Mouse (Mus musculus): ENCODE results near the gene Gm9639.
A peak's percentile ranks its signal among the peaks of the same experiment; 100 is the strongest.
"Not testable (repeated sequence)": the region's sequence is repeated elsewhere in the genome, so short reads cannot be mapped to it uniquely, and the experiment has no call there.

Gm9639 gene

GRCm38 (mm10) chr10:77794976-77795375 is at the start of gene Gm9639:
Gene Gm9639, minus strand, starts transcription at chr10:77795076.
- no peak for DNase-seq (ENCODE audit: low spot score in 2 of 2)

GRCm38 (mm10) chr10:77839006-77839405 is 44.1 kb upstream of the Gm9639 start:
- no peak for DNase-seq (ENCODE audit: low spot score in 2 of 2)

DNA sequence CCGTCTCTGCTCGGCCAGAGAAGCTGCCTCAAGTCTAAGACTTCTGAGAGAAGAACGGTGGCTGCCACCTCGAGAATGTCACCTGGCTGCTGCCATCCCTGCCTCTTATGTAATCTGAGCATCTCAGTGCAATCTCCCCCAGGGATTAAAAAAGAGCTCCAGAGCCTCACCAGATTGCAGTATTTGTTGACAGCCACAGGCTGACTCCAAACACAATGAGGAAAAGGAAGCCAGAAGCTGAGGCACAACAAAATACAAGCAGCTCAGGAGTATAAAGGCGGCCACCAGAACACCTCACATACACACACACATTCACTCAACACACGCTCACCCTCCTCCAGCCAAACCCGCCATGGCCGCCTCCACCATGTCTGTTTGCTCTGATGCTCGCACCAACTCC is 40.8 kb upstream of the Gm9639 start, which contains the start of gene Krtap10-10:
Gene Krtap10-10, plus strand, starts transcription at position 301 of the 400 bp plus-strand sequence.
- no peak for DNase-seq (ENCODE audit: low spot score in 2 of 2)

- no peak for DNase-seq (ENCODE audit: low spot score in 2 of 2)
Measured at GRCm38 (mm10) chr10:77826951-77827350, 32.1 kb upstream of the Gm9639 start, which contains the start of gene Krtap10-4. Gene Krtap10-4, minus strand, starts transcription at chr10:77827095.

DNA sequence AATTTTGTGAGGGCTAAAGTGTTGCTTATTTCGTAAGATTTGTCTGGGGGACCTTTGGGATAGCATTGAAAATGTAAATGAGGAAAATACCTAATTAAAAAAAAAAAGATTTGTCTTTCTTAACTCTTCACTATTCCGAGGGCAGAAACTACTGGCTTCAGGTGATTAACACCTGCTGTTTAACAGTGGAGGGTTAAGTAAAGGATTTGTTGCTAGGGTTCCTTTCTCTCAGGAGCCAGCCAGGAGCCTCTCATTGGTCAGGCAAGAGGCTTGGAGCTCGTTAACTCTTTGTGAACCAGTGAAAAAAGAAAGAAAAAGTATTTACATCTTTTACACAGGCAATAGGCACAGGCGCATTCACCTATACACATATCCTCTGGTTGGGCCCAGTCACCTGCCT is 24.3 kb upstream of the Gm9639 start:
- DNase-seq (ENCODE audit: low spot score in 2 of 2) = no peak

DNA sequence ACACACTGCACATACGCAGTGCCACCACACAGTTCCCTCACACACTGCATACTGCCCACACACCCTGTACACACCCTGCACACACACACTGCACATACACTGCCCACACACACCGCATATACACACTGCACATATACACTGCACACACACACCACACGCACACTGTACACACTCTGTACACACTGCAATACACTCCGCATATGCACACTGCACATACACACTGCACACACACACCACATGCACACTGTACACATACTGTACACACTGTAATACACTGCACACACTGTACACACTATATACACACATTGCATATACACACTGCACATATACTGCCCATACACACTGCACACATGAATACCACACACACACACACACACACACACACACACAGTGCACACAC is 23.6 kb upstream of the Gm9639 start:
- no peak for DNase-seq (ENCODE audit: low spot score in 2 of 2)

GRCm38 (mm10) chr10:77815514-77815913 is 20.6 kb upstream of the Gm9639 start:
- DNase-seq (ENCODE audit: low spot score in 2 of 2) = peak; percentile 14 to 50

- DNase-seq (ENCODE audit: low spot score in 2 of 2) = no peak
Measured at GRCm38 (mm10) chr10:77814382-77814781, 19.5 kb upstream of the Gm9639 start, which contains the start of gene Gm2696. Gene Gm2696, plus strand, starts transcription at chr10:77814682.

DNA sequence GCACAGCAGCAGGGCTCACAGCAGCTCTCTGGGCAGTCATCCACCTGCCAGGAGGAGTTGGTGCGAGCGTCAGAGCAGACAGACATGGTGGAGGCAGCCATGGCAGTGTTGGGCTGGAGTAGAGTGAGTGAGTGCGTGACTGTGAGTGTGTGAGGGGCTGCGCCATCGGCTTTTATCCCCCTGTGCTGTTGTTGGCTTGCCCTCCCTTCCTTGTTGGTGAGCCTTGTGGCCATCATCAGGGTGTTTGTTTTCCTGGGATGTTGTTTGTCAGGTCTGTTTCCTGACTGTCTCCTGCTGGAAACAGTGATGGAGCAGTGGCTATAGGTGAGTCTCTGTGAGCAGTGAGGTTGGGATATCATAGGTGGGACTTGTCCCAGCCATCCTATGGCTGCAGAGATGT is 16.9 kb upstream of the Gm9639 start, which contains the start of gene Gm9507:
Gene Gm9507, minus strand, starts transcription at position 101 of the 400 bp plus-strand sequence.
- no peak for DNase-seq (ENCODE audit: low spot score in 2 of 2)

DNA sequence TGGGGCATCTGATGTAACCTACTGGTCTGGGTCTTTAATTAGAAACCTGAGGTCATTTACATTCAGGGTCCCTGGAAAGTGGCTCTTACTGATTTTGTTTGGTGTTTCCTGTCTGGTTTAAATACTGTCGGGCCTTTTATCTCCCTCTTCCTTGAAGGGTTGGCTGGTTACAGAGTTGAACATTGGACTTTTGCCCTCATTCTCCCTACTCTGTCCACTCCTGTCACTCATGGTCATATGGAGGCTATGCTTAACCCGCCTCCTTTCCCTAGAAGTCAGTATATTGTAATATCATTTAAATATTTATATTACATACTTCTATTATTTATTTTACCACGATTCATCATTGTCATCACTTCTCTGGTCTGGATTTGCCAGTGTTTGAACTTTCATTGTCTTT is 9.2 kb upstream of the Gm9639 start:
- DNase-seq (ENCODE audit: low spot score in 2 of 2) = no peak

DNA sequence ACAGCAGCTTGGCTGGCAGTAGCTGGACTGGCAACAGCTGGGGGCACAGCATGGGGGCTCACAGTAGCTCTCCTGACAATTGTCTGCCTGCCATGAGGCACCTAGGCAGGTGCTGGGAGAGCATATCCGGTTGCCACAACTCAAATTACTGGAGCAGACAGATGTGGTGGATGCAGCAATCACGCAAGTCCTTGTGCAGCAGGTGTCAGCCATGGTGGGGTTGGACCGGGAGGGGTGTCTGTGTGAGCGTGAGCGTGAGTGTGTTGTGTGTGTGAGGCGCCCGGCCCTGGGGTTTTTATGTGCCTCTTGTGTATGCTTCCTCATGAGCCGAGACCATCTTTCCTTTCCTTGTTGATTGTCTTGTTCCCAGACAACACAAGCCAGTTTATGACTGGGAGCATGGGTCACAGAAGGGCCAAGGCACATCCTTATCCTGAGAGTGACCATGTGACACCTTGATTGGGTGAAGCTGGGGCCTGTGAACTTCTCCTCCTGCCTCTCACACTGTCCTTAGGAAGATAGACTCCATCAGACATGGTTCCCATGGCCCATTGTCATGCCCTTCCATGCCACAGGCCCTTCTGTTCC is 4.1 kb upstream of the Gm9639 start, which contains the start of gene Gm19668:
Gene Gm19668, minus strand, starts transcription at position 213 of the 588 bp plus-strand sequence.
- DNase-seq (ENCODE audit: low spot score in 2 of 2) = no peak

DNA sequence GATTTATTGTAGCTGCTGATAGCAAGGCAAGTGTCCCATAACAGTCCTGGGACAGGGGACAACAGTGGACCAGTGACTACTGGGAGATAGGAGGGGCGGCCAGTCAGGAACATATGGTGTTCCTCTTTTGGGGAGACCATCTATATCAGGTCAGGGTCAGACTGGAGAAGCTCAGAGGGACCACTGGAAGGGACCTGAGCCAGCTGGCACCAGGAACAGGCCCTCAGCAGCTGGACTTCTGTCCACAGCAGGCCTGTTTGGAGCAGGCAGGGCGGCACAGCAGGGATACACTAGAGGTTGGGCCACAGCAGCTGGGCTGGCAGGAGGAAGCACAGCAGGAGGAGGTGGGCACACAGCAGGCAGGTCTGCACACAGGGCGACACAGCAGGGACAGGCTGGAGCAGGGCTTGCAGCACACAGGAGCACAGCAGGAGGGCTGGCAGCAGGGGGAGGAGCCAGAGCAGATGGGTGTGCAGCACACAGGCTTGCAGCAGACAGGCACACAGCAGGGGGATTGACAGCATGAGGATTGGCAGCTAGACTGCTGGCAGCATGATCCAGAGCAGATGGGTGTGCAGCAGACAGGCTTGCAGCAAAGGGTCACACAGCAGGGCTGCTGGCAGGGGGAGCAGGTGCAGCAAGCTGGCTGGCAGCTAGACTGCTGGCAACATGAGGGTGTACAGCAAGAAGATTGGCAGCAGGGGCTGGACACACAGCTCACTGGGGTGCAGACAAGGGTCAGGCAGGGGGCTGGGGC is 3.5 kb upstream of the Gm9639 start:
- DNase-seq (ENCODE audit: low spot score in 2 of 2) = not testable (repeated sequence)

DNA sequence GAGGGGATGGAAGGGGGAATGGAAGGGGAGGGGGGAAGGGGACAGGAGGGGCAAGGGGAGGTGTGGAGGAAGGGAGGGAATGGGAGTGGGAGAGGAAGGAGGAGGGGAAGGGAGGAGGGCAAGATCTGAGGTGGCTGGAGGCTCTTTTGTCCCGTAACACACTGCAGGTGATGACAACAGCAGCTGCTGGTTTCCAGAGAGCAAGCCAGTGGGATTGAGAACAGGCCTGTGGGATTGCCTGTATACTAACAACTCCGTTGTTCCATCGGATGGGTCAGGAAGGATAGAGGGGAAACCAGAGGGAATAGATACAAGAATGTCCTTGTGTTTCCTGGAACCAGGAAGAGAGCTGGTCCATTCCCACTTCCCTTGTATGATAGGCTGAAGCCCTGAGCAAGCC is 2.8 kb upstream of the Gm9639 start:
- DNase-seq (ENCODE audit: low spot score in 2 of 2) = no peak

GRCm38 (mm10) chr10:77788621-77789020 is 6.3 kb downstream of the Gm9639 start:
- no peak for DNase-seq (ENCODE audit: low spot score in 2 of 2)

- not testable (repeated sequence) for DNase-seq (ENCODE audit: low spot score in 2 of 2)
Measured at GRCm38 (mm10) chr10:77787876-77788275, 7.0 kb downstream of the Gm9639 start, which contains the start of gene Gm7137. Gene Gm7137, minus strand, starts transcription at chr10:77788200.

DNA sequence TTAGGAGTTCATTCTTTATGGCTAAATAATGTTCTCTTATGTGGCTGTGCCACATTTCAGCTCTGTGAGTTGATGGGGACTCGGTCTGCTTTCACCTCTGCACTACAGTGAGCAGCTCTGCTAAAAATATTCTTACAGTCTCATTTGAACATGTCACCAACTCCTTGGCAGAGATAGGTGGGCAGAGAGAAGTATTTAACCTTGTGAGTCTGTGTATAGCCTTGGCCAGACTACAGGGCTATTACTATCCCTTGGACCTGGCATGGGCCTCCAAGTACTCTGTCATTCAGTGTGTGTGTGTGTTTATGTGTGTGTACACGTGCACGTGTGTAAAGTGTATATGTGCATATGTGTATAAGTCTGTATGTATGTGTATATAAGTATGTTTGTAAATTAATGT is 11.5 kb downstream of the Gm9639 start:
- DNase-seq (ENCODE audit: low spot score in 2 of 2) = not testable (repeated sequence)

DNA sequence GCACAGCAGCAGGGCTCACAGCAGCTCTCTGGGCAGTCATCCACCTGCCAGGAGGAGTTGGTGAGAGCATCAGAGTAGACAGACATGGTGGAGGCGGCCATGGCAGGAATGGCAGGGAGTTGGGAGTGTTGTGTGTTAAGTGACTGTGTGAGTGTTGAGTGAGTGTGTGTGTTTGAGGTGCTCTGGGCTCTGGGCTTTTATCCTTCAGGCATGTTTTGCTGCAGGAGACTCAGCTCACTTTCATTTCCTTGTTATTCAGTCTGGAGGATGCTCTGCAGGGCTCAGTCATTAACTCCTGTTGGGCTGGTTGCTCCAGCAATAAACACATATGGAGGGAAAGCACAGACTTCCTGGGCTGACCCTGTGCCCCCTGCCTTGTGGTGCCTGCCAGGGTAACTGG is 12.4 kb downstream of the Gm9639 start, which contains the start of gene Gm3250:
Gene Gm3250, minus strand, starts transcription at position 101 of the 400 bp plus-strand sequence.
- DNase-seq (ENCODE audit: low spot score in 2 of 2) = not testable (repeated sequence)

GRCm38 (mm10) chr10:77776844-77777243 is 18.0 kb downstream of the Gm9639 start, which contains the start of gene Gm7138:
Gene Gm7138, minus strand, starts transcription at chr10:77776944.
- not testable (repeated sequence) for DNase-seq (ENCODE audit: low spot score in 2 of 2)

DNA sequence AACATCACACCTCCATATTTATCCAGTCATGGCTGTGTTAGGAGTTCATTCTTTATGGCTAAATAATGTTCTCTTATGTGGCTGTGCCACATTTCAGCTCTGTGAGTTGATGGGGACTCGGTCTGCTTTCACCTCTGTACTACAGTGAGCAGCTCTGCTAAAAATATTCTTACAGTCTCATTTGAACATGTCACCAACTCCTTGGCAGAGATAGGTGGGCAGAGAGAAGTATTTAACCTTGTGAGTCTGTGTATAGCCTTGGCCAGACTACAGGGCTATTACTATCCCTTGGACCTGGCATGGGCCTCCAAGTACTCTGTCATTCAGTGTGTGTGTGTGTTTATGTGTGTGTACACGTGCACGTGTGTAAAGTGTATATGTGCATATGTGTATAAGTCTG is 22.7 kb downstream of the Gm9639 start:
- not testable (repeated sequence) for DNase-seq (ENCODE audit: low spot score in 2 of 2)

DNA sequence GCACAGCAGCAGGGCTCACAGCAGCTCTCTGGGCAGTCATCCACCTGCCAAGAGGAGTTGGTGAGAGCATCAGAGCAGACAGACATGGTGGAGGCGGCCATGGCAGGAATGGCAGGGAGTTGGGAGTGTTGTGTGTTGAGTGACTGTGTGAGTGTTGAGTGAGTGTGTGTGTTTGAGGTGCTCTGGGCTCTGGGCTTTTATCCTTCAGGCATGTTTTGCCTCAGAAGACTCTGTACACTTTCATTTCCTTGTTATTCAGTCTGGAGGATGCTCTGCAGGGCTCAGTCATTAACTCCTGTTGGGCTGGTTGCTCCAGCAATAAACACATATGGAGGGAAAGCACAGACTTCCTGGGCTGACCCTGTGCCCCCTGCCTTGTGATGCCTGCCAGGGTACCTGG is 23.7 kb downstream of the Gm9639 start, which contains the start of gene Gm3238:
Gene Gm3238, minus strand, starts transcription at position 101 of the 400 bp plus-strand sequence.
- DNase-seq (ENCODE audit: low spot score in 2 of 2) = not testable (repeated sequence)

GRCm38 (mm10) chr10:77769727-77770126 is 25.1 kb downstream of the Gm9639 start:
- no peak for DNase-seq (ENCODE audit: low spot score in 2 of 2)

GRCm38 (mm10) chr10:77759582-77759981 is 35.3 kb downstream of the Gm9639 start, which contains the start of gene Gm3233:
Gene Gm3233, minus strand, starts transcription at chr10:77759682.
- not testable (repeated sequence) for DNase-seq (ENCODE audit: low spot score in 2 of 2)
